Comparison of ENCODE assay signal across 8 mouse cellular contexts in genomic region chr11:79704318-79705150, GRCm38 (mm10).
DNase-seq lines count a peak whose midpoint lies in the region; TF ChIP-seq lines count a peak whose summit lies in the region.

No protein-coding gene starts in this region.

- peaks cover 17% of the 10 kb centered on the region for H3K27me3 ChIP-seq in megakaryocyte, embryonic 14.5 days (replicated peaks)

- H3K36me3 ChIP-seq in megakaryocyte, embryonic 14.5 days (replicated peaks; ENCODE audit: low read length): peaks cover 27% of the 10 kb centered on the region

- intact Hi-C loops in gastrocnemius, adult 2 months (cut with DNase I): loop anchor here (5.0 kb wide), 1 partner anchor 138 kb away; no protein-coding TSS in a partner anchor

- peaks cover 45% of the 10 kb centered on the region for H3K4me1 ChIP-seq in megakaryocyte, embryonic 14.5 days

- TF ChIP-seq CTCF in gastrocnemius, adult 2 months (IDR thresholded peaks at IDR 0.05): no peak

- H3K27ac ChIP-seq in gastrocnemius, adult 2 months: peak overlapping the region; percentile 99

- DNase-seq in WW6 (ENCODE audit: low read depth, low spot score): peak; percentile 83
- DNase-seq in cerebellum, postnatal 4 days (ENCODE audit: low spot score in 2 of 2): peak; percentile 99 to 100
- DNase-seq in gastrocnemius, adult 2 months: peak; percentile 97
- peak; percentile 71 for DNase-seq in hindlimb bud, embryonic 11.5 days (ENCODE audit: extremely low spot score, low read depth, low spot score)
- peak; percentile 90 to 99 for DNase-seq in left cerebral cortex, adult 8-10 months (ENCODE audit: low spot score in 2 of 2)
- DNase-seq in right cerebral cortex, postnatal 10 days (ENCODE audit: low spot score in 2 of 2): peak; percentile 95 to 97
- DNase-seq in urinary bladder, postnatal 25 days (ENCODE audit: low spot score): peak; percentile 99

- peak overlapping the region; percentile 97 for H3K4me3 ChIP-seq in gastrocnemius, adult 2 months
- peak overlapping the region; percentile 92 for H3K4me3 ChIP-seq in megakaryocyte, embryonic 14.5 days (replicated peaks)

- H3K9me3 ChIP-seq in megakaryocyte, embryonic 14.5 days: no peaks in the 10 kb centered on the region

Comparison
In these comparisons a context has a peak if more than half of its experiments do, and no peak if none do; other contexts are left out.
1. Peak in every context shown above with its lines: DNase-seq, H3K4me3 ChIP-seq and H3K27ac ChIP-seq.